Mouse (Mus musculus): Measurements from ENCODE around the gene S100a6.

DNA sequence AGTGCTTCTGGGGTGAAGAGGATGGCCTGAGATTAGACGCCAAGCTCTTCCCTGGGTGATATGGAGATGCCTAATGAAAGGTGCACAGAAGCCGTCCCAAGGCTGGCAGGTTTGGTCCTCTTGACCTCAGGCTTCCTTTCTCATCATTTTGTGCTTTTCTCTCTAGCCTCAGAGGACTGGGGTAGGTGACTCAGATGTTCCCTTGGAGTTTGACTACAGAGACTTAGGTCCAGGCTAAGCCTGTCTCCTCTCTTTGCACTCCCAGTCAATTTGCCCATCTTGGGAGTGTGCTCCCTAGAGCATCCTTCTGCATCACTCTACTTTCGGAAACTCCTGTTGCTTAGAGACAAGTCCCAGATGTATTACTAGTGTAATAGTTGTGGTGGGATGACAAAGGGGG is 5.3 kb upstream of the S100a6 start:
- no peak for TF ChIP-seq GATA1 (IDR thresholded peaks at IDR 0.05; ENCODE audit: low read length)
- TF ChIP-seq TAL1 (IDR thresholded peaks at IDR 0.05; ENCODE audit: low read length), result no peak

All from erythroblast, embryonic 14.5 days (primary cell).